Mouse (Mus musculus) cerebellum, postnatal 25 days (tissue): ENCODE data around the gene Agap2.

ENCODE experiments used
- DNase-seq, 2 experiments: peaks; one replicate each; pipeline ENCODE4 v3.0.0; 2021; ENCODE audit warnings: mixed read lengths in 2 of 2

Gene Agap2

GRCm38 (mm10) chr10:127078001-127078676 is 3.1 kb downstream of the Agap2 start:
- DNase-seq = peak in 1 of 2 experiments; percentile 52

- peak; percentile 79 to 89 for DNase-seq
Observed at GRCm38 (mm10) chr10:127078677-127079575, 3.8 kb downstream of the Agap2 start.

- peak; percentile 75 to 78 for DNase-seq
Observed at GRCm38 (mm10) chr10:127079665-127080391, 4.7 kb downstream of the Agap2 start.

DNA sequence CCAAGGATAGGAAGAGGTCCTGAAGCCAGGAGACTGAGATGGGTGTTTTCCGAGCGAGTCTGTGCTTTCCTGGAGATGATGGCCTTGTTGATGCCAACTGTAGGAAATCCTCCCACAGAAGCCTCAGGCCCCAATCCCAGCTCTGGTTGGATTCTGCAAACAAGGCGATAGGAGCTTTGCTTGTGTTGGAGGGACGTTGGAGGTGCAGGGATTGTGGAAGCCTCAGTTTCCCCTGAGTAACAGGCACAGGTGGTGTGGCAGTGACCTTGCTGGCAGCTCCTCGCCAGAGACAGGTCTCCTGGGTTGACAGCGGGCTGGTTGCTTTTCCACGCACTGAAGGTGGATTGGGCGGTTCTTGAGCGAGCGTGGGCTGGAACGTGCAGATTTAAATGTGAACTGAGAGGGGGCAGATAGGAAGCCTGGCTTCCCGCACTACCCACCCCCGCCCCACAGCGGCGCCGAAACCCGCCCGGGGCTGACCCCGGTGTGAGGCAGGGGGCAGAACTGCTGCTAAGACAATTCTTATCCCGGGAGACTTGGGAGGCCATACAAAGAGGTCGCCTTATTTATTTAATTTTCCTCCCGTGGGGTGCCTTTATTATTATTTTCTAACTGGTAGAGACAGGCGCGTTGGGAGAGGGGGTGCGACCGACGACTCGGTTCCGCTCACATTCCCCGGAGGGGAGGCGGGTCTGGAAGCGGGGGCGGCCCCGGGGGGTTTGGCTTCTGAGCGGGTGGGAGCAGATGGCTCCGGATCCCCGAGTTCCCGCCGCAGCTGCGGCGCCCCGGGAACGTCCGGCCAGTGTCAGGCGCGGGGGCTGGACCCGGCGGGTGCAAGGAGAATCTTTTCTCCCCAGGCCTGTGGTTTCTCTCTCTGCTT is 6.1 kb downstream of the Agap2 start:
- DNase-seq = peak; percentile 79 to 85

DNA sequence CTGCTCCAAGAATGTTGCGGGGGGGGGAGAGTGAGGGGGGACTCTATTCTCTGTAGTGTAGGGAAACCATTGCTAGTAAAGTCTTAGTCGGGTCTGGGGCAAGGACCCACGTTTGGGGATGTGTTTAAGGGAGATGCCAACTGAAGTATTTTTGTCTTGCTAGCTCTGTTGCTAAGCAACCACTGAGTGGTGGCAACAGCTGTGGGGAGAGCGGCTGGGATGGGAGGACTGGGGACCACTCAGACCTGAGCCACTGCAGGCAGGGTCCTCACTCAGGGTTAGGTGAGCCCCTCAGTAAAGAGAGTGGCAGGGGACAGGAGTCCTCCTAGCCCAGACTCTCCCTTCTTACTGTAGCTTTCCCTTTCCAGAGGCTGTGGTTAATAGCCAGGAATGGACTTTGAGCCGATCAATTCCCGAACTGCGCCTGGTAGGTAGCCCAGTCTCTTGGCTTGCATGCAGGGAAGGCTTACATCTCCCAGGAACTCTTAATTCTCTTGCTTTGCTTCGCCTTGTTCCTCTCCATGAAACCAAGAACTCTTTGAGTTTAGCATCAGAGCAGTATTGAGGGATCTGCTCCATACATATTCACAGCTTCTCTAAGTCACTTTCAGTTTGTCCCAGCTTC is 7.0 kb downstream of the Agap2 start:
- no peak for DNase-seq

DNA sequence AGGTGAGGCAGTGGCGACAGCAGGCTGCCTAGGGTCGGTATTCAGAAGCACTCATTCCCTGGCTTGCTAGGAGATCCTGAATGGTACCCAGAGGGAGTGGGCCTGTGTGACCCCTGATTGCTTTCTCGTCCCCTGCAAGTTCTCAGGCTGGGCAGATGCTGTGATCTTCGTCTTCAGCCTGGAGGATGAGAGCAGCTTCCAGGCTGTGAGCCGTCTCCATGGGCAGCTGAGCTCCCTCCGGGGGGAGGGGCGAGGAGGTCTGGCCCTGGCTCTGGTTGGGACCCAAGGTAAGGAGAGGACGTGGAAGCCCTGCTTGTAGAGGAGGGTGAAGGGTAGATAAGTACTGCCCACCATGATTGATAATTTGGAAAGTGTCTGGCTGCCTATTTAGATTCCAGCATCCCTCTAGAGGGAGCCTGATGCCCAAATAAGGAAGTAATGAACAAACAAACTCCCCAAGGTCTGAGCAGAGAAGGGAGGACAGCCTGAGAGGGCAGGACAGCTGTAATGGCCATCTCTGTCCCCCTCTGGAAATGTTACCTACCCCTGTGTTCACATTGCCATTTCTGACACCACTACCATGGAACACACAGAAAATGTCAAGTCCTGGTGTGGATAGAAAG is 8.3 kb downstream of the Agap2 start:
- DNase-seq = no peak

DNA sequence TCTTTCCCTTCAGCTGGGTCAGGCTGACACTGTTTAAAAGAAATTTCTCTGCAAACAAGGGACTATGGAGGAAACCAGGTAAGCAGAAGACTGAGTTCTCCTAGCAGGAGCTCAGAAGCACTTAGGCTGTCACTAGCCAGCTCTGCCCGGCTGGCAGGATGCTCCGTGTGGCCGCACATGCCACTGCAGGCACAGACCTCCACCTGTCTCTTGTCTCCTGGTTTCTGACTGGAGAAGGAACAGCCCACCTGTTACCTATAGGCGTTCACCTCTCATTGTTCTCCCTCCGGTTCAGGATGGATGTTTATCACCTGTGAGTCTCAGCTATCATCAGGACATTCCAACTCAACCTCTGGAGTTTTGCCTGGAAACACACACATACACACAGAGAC is 8.8 kb downstream of the Agap2 start:
- DNase-seq = peak in 1 of 2 experiments; percentile 71

GRCm38 (mm10) chr10:127085052-127085451 is 10.0 kb downstream of the Agap2 start:
- DNase-seq = no peak

- DNase-seq = no peak
Observed at GRCm38 (mm10) chr10:127085633-127086032, 10.5 kb downstream of the Agap2 start.

DNA sequence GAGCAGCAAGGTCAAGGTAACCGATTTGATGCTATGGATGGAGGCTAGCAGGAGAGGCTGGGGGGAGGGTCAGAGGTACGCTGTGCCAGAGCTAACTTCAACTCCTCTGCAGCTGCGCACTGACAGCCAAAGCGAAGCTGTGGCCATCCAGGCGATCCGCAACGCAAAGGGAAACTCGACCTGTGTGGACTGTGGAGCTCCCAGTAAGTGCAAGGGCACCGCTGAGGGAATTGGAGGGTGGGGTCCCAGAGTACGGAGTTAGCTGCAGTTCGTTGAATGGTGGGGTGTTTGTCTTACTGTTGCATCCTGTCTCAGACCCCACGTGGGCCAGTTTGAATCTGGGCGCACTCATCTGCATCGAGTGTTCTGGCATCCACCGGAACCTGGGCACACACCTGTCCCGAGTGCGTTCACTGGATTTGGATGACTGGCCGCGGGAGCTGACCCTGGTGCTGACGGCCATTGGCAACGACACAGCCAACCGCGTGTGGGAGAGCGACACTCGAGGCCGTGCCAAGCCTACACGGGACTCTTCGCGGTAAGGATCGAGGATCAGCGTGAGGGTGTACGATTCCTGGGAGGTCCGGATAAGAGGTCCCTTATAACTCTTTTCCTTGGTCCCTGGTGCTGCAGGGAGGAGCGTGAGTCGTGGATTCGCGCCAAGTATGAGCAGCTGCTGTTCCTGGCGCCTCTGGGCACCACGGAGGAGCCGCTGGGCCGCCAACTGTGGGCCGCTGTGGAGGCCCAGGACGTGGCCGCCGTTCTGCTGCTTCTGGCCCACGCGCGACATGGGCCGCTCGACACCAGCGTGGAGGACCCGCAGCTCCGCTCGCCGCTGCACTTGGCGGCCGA is 15.7 kb downstream of the Agap2 start:
- peak; percentile 56 to 60 for DNase-seq

DNA sequence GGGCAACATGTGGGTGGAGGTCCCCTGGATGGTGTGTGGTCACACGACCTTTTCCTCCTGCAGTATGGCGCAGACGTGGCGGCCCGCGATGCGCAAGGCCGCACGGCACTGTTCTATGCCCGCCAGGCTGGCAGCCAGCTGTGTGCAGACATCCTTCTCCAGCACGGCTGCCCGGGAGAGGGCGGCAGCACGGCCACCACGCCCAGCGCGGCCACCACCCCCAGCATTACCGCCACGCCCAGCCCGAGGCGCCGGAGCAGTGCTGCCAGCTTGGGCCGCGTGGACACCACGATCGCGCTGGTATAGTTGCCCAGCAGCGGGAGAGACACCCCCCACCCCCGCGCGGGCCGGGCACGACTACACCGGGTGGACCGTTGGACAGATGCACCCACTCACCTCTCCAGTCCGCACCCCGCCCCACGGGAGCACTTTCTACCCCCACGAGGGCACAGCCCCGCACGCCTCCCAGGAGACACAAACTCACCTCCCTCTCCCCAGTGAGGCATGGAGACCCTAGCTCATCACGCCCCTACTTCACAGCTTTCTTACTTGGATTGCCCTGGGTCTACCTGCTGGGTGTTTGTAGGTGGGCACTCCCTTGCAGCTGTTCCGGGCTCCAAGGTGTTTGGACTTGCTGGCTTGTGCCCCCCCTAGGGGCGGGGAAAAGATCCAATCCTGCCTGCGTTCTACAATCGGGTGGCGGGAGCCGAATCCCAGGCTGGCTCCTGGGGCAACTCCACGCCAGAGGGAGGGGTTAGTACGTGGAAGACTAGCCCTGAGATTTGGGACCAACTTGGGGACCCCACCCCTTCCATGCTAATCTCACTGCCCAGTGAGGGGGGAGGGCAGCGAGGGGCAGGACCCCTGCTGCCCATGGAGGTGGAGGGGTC is 16.7 kb downstream of the Agap2 start:
- DNase-seq = peak; percentile 55 to 56

- no peak for DNase-seq
Observed at GRCm38 (mm10) chr10:127092742-127093141, 17.7 kb downstream of the Agap2 start.

- peak; percentile 47 to 54 for DNase-seq
Observed at GRCm38 (mm10) chr10:127094382-127094802, 19.3 kb downstream of the Agap2 start.

DNA sequence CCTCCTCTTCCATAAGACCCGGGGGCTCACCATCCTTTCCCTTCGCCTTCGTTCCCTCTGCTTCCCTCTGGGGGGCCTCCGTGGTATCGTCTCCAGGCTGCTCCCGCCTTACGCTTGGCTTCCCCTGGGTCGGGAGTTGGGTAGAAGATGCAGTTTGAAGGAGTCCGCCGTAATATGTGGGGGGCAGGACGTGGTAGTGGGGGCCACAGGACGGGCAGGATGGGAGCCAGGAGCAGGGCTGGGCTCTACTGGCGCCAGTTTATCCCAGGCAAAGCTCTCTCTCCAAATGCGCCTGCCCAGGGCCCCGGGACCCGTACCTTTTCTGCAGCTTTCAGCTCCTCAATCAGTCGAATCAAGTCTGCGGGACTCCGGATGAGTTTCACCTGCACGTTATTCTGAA is 23.4 kb downstream of the Agap2 start:
- DNase-seq = no peak

- no peak for DNase-seq
Observed at GRCm38 (mm10) chr10:127099191-127099590, 24.1 kb downstream of the Agap2 start.

GRCm38 (mm10) chr10:127099868-127100267 is 24.8 kb downstream of the Agap2 start:
- DNase-seq = no peak

- no peak for DNase-seq
Observed at GRCm38 (mm10) chr10:127100414-127100813, 25.3 kb downstream of the Agap2 start.

GRCm38 (mm10) chr10:127101151-127101550 is 26.1 kb downstream of the Agap2 start:
- no peak for DNase-seq

- DNase-seq = no peak
Observed at GRCm38 (mm10) chr10:127103631-127104030, 28.5 kb downstream of the Agap2 start.
